Mouse (Mus musculus) MEL (cell line): Measurements from ENCODE around the gene Ubb.

Experiments
- CTCF ChIP-seq, 3 experiments: IDR thresholded peaks in 2 of 3; conservative IDR thresholded peaks in 1 of 3; 2 replicates each; pipeline ENCODE4 v1.5.1; 2011 to 2012; ENCODE audit warnings: low read length in 3 of 3, low read depth in 2 of 3, mild to moderate bottlenecking in 2 of 3, improper control_type of control experiment in 1 of 3, inconsistent platforms in 1 of 3, mixed read lengths in 1 of 3, moderate library complexity in 1 of 3; ENCODE audit not compliant: control insufficient read depth in 1 of 3, insufficient read depth in 1 of 3, poor library complexity in 1 of 3, severe bottlenecking in 1 of 3
- ETS1 ChIP-seq: IDR thresholded peaks from 2 replicates; pipeline ENCODE4 v1.6.1; 2012; ENCODE audit warnings: low read depth, mild to moderate bottlenecking, inconsistent platforms, low read length, improper control_type of control experiment, moderate library complexity
- GABPA ChIP-seq: IDR thresholded peaks from 2 replicates; pipeline ENCODE4 v1.6.1; 2012; ENCODE audit warnings: low read depth, mild to moderate bottlenecking, inconsistent platforms, low read length, improper control_type of control experiment, moderate library complexity
- JUND ChIP-seq: IDR thresholded peaks from 2 replicates; pipeline ENCODE4 v1.6.1; 2011; ENCODE audit warnings: low read depth, mild to moderate bottlenecking, improper control_type of control experiment, low read length
- KAT2A ChIP-seq: conservative IDR thresholded peaks from 2 replicates; pipeline ENCODE4 v1.6.1; 2012; ENCODE audit warnings: low read depth, low read length, improper control_type of control experiment, inconsistent platforms
- MAX ChIP-seq: IDR thresholded peaks from 2 replicates; pipeline ENCODE4 v1.6.1; 2011; ENCODE audit warnings: low read length, improper control_type of control experiment
- MAZ ChIP-seq: IDR thresholded peaks from 2 replicates; pipeline ENCODE4 v1.6.1; 2012; ENCODE audit warnings: low read depth, mild to moderate bottlenecking, inconsistent platforms, low read length, improper control_type of control experiment
- POLR2A ChIP-seq, 2 experiments: IDR thresholded peaks; 2 replicates each; pipeline ENCODE4 v1.6.1; 2011 to 2012; ENCODE audit warnings: low read length in 2 of 2, mild to moderate bottlenecking in 2 of 2, control low read depth in 1 of 2, improper control_type of control experiment in 1 of 2, low read depth in 1 of 2, moderate library complexity in 1 of 2; ENCODE audit not compliant: control insufficient read depth in 1 of 2, insufficient read depth in 1 of 2, poor library complexity in 1 of 2
- POLR2AphosphoS2 ChIP-seq: IDR thresholded peaks from 2 replicates; pipeline ENCODE4 v1.6.1; 2011; ENCODE audit warnings: low read length, improper control_type of control experiment
- RCOR1 ChIP-seq: IDR thresholded peaks from 2 replicates; pipeline ENCODE4 v1.6.1; 2012; ENCODE audit warnings: low read depth, mild to moderate bottlenecking, inconsistent platforms, low read length, improper control_type of control experiment
- TAL1 ChIP-seq: IDR thresholded peaks from 2 replicates; pipeline ENCODE4 v1.6.1; 2012; ENCODE audit warnings: mild to moderate bottlenecking, inconsistent platforms, low read length, moderate library complexity, mixed read lengths
- UBTF ChIP-seq: IDR thresholded peaks from 2 replicates; pipeline ENCODE4 v1.6.1; 2012; ENCODE audit warnings: low read depth, mild to moderate bottlenecking, inconsistent platforms, low read length, improper control_type of control experiment, moderate library complexity, borderline replicate concordance; ENCODE audit not compliant: insufficient read depth
- USF1 ChIP-seq: IDR thresholded peaks from 2 replicates; pipeline ENCODE4 v1.6.1; 2014; ENCODE audit warnings: low read depth, mild to moderate bottlenecking, inconsistent platforms, low read length, improper control_type of control experiment, moderate library complexity
- ZNF384 ChIP-seq: IDR thresholded peaks from 2 replicates; pipeline ENCODE4 v1.6.1; 2012; ENCODE audit warnings: low read depth, mild to moderate bottlenecking, inconsistent platforms, low read length, improper control_type of control experiment

DNA sequence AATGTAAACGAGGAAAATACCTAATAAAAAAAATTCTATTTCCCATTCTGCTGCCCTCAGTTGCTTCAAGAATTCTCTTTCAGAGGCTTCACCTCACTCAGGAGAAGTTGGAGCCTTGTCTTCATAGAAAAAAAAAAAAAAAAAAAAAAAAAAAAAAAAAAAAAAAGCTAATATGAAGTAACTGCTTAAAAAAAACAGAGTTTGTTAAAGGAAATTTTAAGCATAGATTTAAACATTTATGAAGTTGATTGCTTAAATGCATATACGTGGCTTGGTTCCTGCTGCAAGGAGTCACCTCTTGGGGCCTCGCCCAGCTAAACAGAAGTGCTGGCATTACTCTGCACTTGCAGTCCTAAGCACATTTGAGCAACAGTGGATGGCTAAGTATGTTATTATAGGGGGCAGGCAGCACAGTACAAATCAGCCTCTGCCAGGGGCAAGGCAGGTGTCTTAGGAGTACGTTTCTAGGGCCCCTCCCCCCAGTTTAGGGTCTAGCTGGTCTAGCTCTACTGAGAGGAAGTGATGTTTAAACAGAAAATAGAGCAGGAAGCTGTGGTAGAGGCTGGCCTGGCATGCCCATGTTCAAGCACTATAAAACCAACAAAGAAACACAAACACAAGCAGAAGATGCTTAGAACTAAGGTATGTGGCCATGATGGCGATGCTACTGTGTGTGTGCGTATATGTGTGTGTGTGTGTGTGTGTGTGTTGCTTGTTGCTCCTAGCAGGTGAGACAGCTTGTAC lies 23.2 kb downstream of the Ubb start, which contains the start of gene Trpv2:
- TF ChIP-seq USF1: no peak
- TF ChIP-seq KAT2A: no peak
- TF ChIP-seq ETS1: no peak
- no peak for TF ChIP-seq GABPA
- peak in 1 of 2 experiments; percentile 48; a peak in 1 of 4 replicates for TF ChIP-seq POLR2A (IDR thresholded peaks at IDR 0.05; ENCODE audit: control insufficient read depth in 1 of 2, insufficient read depth in 1 of 2, low read depth in 1 of 2, low read length in 2 of 2, poor library complexity in 1 of 2)
- TF ChIP-seq UBTF: no peak
- TF ChIP-seq CTCF (IDR thresholded peaks at IDR 0.05 in 2 of 3, conservative IDR thresholded peaks at IDR 0.05 in 1 of 3; ENCODE audit: control insufficient read depth in 1 of 3, insufficient read depth in 1 of 3, low read depth in 2 of 3, low read length in 3 of 3, poor library complexity in 1 of 3, severe bottlenecking in 1 of 3): no peak
- TF ChIP-seq MAZ: no peak
- TF ChIP-seq ZNF384: peak; percentile 92
- TF ChIP-seq POLR2AphosphoS2: no peak
- no peak for TF ChIP-seq RCOR1
- TF ChIP-seq JUND: no peak
- TF ChIP-seq TAL1: no peak
- no peak for TF ChIP-seq MAX
